In genomic region chr17:62510184-62510583, GRCm38 (mm10) we compare ENCODE assay signal across 20 mouse cellular contexts.
"Had no signal": no experiment of that assay in that cellular context is flagged by ENCODE, and none has a peak within 500 bp of the region (broad histone marks: within the 10 kb centered on the region; RNA-seq: fewer than 3 reads in every experiment).

No protein-coding gene starts in this region.

- H3K27me3 ChIP-seq: lung, embryonic 15.5 days; megakaryocyte, embryonic 14.5 days; midbrain, embryonic 13.5 days; midbrain, embryonic 15.5 days; neural tube, embryonic 13.5 days; neural tube, embryonic 15.5 days had no signal

- H3K4me3 ChIP-seq: lung, embryonic 15.5 days; megakaryocyte, embryonic 14.5 days; midbrain, embryonic 13.5 days; midbrain, embryonic 15.5 days; neural tube, embryonic 13.5 days; neural tube, embryonic 15.5 days had no signal

- H3K36me3 ChIP-seq: lung, embryonic 15.5 days; midbrain, embryonic 13.5 days; midbrain, embryonic 15.5 days; neural tube, embryonic 13.5 days; neural tube, embryonic 15.5 days had no signal

- ATAC-seq: lung, postnatal 0 days; midbrain, embryonic 13.5 days; midbrain, embryonic 15.5 days had no signal

- H3K9ac ChIP-seq: lung, embryonic 15.5 days; midbrain, embryonic 13.5 days; midbrain, embryonic 15.5 days; neural tube, embryonic 13.5 days; neural tube, embryonic 15.5 days had no signal

- H3K27ac ChIP-seq: lung, embryonic 15.5 days; macrophage; midbrain, embryonic 13.5 days; midbrain, embryonic 15.5 days; neural tube, embryonic 13.5 days; neural tube, embryonic 15.5 days had no signal

- H3K4me2 ChIP-seq: lung, embryonic 15.5 days; midbrain, embryonic 11.5 days; midbrain, embryonic 13.5 days; midbrain, embryonic 15.5 days; neural tube, embryonic 13.5 days; neural tube, embryonic 15.5 days had no signal

- H3K4me1 ChIP-seq: lung, embryonic 15.5 days; megakaryocyte, embryonic 14.5 days; midbrain, embryonic 13.5 days; midbrain, embryonic 15.5 days; neural tube, embryonic 15.5 days had no signal

- DNase-seq: lung, adult 2 months; lung, postnatal 14 days; lung, postnatal 36 days; retina, postnatal 1 day; right cerebral cortex, adult 18-20 months; right cerebral cortex, postnatal 25 days; right cerebral cortex, postnatal 4 days; spleen, adult 18-20 months; thymus, adult 18-20 months; thymus, postnatal 25 days; thymus, postnatal 4 days had no signal

- H3K9me3 ChIP-seq: lung, embryonic 15.5 days; midbrain, embryonic 13.5 days; midbrain, embryonic 15.5 days; neural tube, embryonic 13.5 days; neural tube, embryonic 15.5 days had no signal
